15 mouse cellular contexts compared by ENCODE assay signal in the genomic region with DNA sequence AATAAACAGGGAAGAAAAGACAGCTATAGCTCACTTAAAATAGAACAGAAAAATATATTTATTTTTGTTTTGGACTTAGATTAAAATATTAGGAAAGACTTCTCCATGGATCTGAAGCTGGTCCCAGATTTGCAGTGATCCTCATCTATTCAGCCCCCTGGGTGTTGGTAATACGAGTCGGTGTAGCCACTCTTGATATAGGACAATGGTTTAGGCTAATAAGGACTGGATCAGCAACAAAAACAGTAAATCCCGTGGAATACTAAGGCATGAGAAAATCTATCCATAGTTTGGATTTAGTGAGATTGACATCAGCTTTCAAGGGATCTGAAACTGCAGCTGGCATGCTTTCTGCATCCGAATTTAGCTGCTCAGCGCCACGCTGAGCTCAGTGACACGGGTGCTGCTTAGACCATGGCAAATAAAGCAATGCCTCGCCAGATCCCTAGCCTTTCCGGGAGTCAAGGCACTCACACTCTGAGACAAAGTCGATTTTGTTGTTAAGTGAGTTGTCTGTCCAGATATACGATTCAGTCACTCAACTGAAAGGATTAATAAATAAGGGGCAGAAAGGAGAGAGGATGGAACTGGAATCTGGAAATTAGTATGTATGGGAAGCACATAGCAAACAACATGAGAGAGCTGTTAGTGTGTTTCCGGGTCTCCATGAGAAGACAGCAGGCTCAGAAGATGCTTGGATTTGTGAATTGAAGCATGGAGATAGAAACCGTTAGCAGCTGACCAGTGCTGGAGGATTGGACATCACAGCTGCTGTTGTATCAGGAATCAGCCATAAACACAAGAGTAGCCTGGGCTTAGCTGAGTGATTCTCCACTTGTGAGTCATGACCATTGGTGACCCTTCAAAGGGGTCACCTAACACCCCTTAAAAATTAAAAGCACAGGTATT. TPM values are rescaled to one million over a fixed set of nuclear protein-coding genes. Genes with fewer than 3 reads are reported as not detected.
DNase-seq lines count a peak whose midpoint lies in the region; ATAC-seq lines count a peak whose summit lies in the region.
"Had no signal": no experiment of that assay in that cellular context is flagged by ENCODE, and none has a peak within 500 bp of the region (broad histone marks: within the 10 kb centered on the region; RNA-seq: fewer than 3 reads in every experiment).

No protein-coding gene starts in this region.

- no peaks in the 10 kb centered on the region for H3K27me3 ChIP-seq in forebrain, embryonic 13.5 days
- no peaks in the 10 kb centered on the region for H3K27me3 ChIP-seq in midbrain, embryonic 12.5 days
- H3K27me3 ChIP-seq: CH12.LX; neural tube, embryonic 13.5 days had no signal

- H3K27ac ChIP-seq in forebrain, embryonic 13.5 days, result no peak overlapping the region
- H3K27ac ChIP-seq in midbrain, embryonic 12.5 days (replicated peaks), result peak overlapping the region; percentile 77
- H3K27ac ChIP-seq: liver, embryonic 14.5 days; macrophage; neural tube, embryonic 13.5 days had no signal

- H3K4me3 ChIP-seq in forebrain, embryonic 13.5 days, result no peak overlapping the region
- no peak overlapping the region for H3K4me3 ChIP-seq in midbrain, embryonic 12.5 days
- H3K4me3 ChIP-seq: neural tube, embryonic 13.5 days had no signal

- no peaks in the 10 kb centered on the region for H3K36me3 ChIP-seq in forebrain, embryonic 13.5 days (ENCODE audit: poor library complexity, severe bottlenecking)
- no peaks in the 10 kb centered on the region for H3K36me3 ChIP-seq in midbrain, embryonic 12.5 days
- H3K36me3 ChIP-seq: neural tube, embryonic 13.5 days had no signal

- H3K4me2 ChIP-seq in forebrain, embryonic 13.5 days, result peak overlapping the region; percentile 25; the same call in 1 of the 2 replicates
- peak overlapping the region; percentile 38 for H3K4me2 ChIP-seq in midbrain, embryonic 12.5 days (replicated peaks)
- H3K4me2 ChIP-seq: neural tube, embryonic 13.5 days had no signal

- H3K9me3 ChIP-seq in forebrain, embryonic 13.5 days (replicated peaks), result no peaks in the 10 kb centered on the region
- H3K9me3 ChIP-seq in midbrain, embryonic 12.5 days, result no peaks in the 10 kb centered on the region
- H3K9me3 ChIP-seq: neural tube, embryonic 13.5 days had no signal

- ATAC-seq in forebrain, embryonic 13.5 days, result peak; percentile 66
- peak; percentile 91 for ATAC-seq in midbrain, embryonic 12.5 days (ENCODE audit: low FRiP score, low read depth)
- ATAC-seq in CD4-positive, CD25-positive, alpha-beta regulatory T cell, adult 4 months, result no peak

- peaks cover 15% of the 10 kb centered on the region for H3K4me1 ChIP-seq in forebrain, embryonic 13.5 days
- H3K4me1 ChIP-seq in midbrain, embryonic 12.5 days, result peaks cover 19% of the 10 kb centered on the region; the same call in 1 of the 2 replicates
- H3K4me1 ChIP-seq: neural tube, embryonic 13.5 days had no signal

- WGBS in forebrain, embryonic 13.5 days, result 42% methylated on average over 13 of the region's 13 CpGs
- 25% methylated on average over 13 of the region's 13 CpGs for WGBS in midbrain, embryonic 12.5 days

- 0 out of 2 replicates have a peak overlapping the region, but pooled peaks have one; percentile 1 for H3K9ac ChIP-seq in forebrain, embryonic 13.5 days
- no peak overlapping the region for H3K9ac ChIP-seq in midbrain, embryonic 12.5 days (replicated peaks)
- H3K9ac ChIP-seq: liver, embryonic 14.5 days; neural tube, embryonic 13.5 days had no signal

- peak; percentile 25 to 34 for DNase-seq in right cerebral cortex, postnatal 10 days (ENCODE audit: low spot score in 2 of 2)
- no peak for DNase-seq in right cerebral cortex, postnatal 36 days (ENCODE audit: low spot score in 2 of 2)
- no peak for DNase-seq in adrenal gland, adult 18-20 months (ENCODE audit: low spot score in 2 of 2)
- no peak for DNase-seq in heart, postnatal 4 days
- DNase-seq in embryo, embryonic 10 days (ENCODE audit: low spot score), result no peak
- DNase-seq: adrenal gland, postnatal 36 days; heart, postnatal 36 days; thymus, postnatal 14 days had no signal

RNA-seq across cellular contexts. Expression of gene Serinc1, which starts 36.9 kb away (rescaled TPM):
- 261 and 282 TPM in 2 replicates for polyA plus RNA-seq in forebrain, embryonic 13.5 days (2015; fragmentation: Nextera tagmentation; extraction: Ambion mirVana)
- polyA plus RNA-seq in midbrain, embryonic 12.5 days (2016; fragmentation: Nextera tagmentation; extraction: Ambion mirVana), result 252 and 261 TPM in 2 replicates
- 100 to 1,000 TPM; 123 to 131 TPM for polyA plus RNA-seq in CD4-positive, CD25-positive, alpha-beta regulatory T cell, adult 4 months (2017; shearing (Covaris generic))
- 100 to 1,000 TPM; 309 to 380 TPM for total RNA-seq in adrenal gland, adult 18-20 months (2021)
- total RNA-seq in heart, postnatal 4 days (2021), result 100 to 1,000 TPM; 212 to 222 TPM

Comparison
In these comparisons a context has a peak if more than half of its experiments do, and no peak if none do; other contexts are left out.
1. DNase-seq: peak in right cerebral cortex, postnatal 10 days (2 of 2); none in right cerebral cortex, postnatal 36 days (0 of 2), adrenal gland, adult 18-20 months (0 of 2), heart, postnatal 4 days (single experiment) and embryo, embryonic 10 days (single experiment).